Mouse (Mus musculus): Measurements from ENCODE around the gene Kif14. TPM values are rescaled to one million over a fixed set of nuclear protein-coding genes. Genes with fewer than 3 reads are reported as not detected.
"Not testable (repeated sequence)": the region's sequence is repeated elsewhere in the genome, so short reads cannot be mapped to it uniquely, and the experiment has no call there.

The Kif14 gene
- polyA plus RNA-seq, 1 experiment from 2014 or later = 0.99 TPM

- no peak overlapping the region for H3K4me2 ChIP-seq (ENCODE audit: low read depth, low read length)
- H3K27me3 ChIP-seq (ENCODE audit: control insufficient read depth, insufficient read depth, low read length) = no peaks in the 10 kb centered on the region
- WGBS = 65% methylated on average over 10 of the region's 10 CpGs
- no peaks in the 10 kb centered on the region for H3K36me3 ChIP-seq (ENCODE audit: control insufficient read depth, insufficient read depth, low read length)
- H3K9me3 ChIP-seq (ENCODE audit: control insufficient read depth, low read length) = no peaks in the 10 kb centered on the region
- H3K9ac ChIP-seq (replicated peaks; ENCODE audit: low read depth, low read length) = no peak overlapping the region
- no peak for ATAC-seq (ENCODE audit: low read depth)
- peaks cover 3% of the 10 kb centered on the region; the same call in 1 of the 2 replicates for H3K4me1 ChIP-seq (ENCODE audit: control insufficient read depth, insufficient read depth, low read length)
- no peak overlapping the region for H3K27ac ChIP-seq (ENCODE audit: low read depth, low read length)
- no peak overlapping the region for H3K4me3 ChIP-seq (ENCODE audit: low read depth, low read length)
These were observed 3.7 kb upstream of the Kif14 start for GRCm38 (mm10) chr1:136462443-136462842.

DNA sequence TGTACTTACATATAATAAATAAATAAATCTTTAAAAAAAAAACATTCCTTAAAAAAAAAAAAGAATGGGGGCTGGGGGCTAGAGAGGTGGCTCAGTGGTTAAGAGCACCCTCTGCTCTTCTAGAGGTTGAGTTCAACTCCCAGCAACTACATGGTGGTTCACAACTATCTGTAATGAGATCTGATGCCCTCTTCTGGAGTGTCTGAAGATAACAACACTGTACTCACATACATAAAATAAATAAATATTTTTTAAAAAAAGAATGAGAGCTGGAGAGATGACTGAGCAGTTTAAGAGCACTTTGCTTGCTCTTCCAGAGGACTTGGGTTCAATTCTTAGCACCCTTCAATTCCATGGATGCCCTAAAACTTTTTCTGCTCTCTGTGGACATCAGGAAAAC is 975 bp upstream of the Kif14 start:
- no peak overlapping the region for H3K4me2 ChIP-seq (ENCODE audit: low read depth, low read length)
- ATAC-seq (ENCODE audit: low read depth) = no peak

DNA sequence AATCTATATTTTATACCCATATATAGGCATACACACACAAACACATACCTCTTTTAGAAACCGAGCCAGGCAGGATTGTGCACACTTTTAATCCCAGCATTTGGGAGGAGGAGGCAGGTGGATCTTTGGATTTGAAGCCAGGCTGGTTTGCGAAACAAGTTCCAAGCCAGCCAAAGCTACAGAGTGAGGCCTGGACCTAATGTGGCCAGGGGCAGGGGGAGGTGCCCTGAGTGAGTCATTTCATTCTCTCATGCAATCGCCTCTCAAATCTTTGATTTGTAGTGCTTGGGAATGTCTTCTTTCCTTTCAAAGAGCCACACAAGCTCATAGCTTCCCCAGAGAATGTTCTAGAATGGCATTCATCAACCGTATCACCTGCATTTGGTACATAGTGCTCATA is 3.3 kb downstream of the Kif14 start:
- Histone ChIP-seq H3K27ac (ENCODE audit: low read depth, low read length) (no peak overlapping the region), H3K9ac (replicated peaks; ENCODE audit: low read depth, low read length) (no peak overlapping the region), H3K9me3 (ENCODE audit: control insufficient read depth, low read length) (no peaks in the 10 kb centered on the region), H3K4me1 (ENCODE audit: control insufficient read depth, insufficient read depth, low read length) (peaks cover 3% of the 10 kb centered on the region; the same call in 1 of the 2 replicates), H3K36me3 (ENCODE audit: control insufficient read depth, insufficient read depth, low read length) (no peaks in the 10 kb centered on the region), H3K4me3 (ENCODE audit: low read depth, low read length) (no peak overlapping the region), H3K4me2 (ENCODE audit: low read depth, low read length) (no peak overlapping the region), H3K27me3 (ENCODE audit: control insufficient read depth, insufficient read depth, low read length) (no peaks in the 10 kb centered on the region)
- 92% methylated on average over 4 of the region's 4 CpGs for WGBS
- no peak for ATAC-seq (ENCODE audit: low read depth)

More for the DNA sequence above, 975 bp upstream of the Kif14 start:
- Histone ChIP-seq H3K4me1 (ENCODE audit: control insufficient read depth, insufficient read depth, low read length) (peaks cover 3% of the 10 kb centered on the region; the same call in 1 of the 2 replicates), H3K4me3 (ENCODE audit: low read depth, low read length) (no peak overlapping the region), H3K27me3 (ENCODE audit: control insufficient read depth, insufficient read depth, low read length) (no peaks in the 10 kb centered on the region), H3K36me3 (ENCODE audit: control insufficient read depth, insufficient read depth, low read length) (no peaks in the 10 kb centered on the region), H3K9ac (replicated peaks; ENCODE audit: low read depth, low read length) (no peak overlapping the region), H3K27ac (ENCODE audit: low read depth, low read length) (no peak overlapping the region), H3K9me3 (ENCODE audit: control insufficient read depth, low read length) (no peaks in the 10 kb centered on the region)

DNA sequence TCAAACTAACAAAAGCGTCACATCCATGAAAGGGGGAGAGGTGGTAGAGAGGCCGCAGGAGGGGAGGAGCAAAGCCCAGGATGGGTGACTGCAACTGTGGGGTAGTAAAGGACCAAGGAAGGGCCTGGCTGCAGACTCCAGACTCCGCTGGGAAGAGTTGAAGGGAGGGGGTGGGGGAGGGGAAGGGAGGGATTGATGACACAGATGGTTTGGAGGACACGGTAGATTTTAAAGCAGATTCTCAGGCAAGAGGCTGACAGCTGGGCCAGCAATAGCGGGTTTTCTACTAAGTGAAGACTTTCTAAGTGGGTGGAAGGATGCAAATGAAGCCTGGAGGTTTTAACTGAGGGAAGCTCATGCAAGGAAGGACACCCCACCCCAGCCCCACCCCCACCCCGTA is 4.3 kb downstream of the Kif14 start:
- Histone ChIP-seq H3K4me1 (ENCODE audit: control insufficient read depth, insufficient read depth, low read length) (peaks cover 3% of the 10 kb centered on the region; the same call in 1 of the 2 replicates), H3K4me3 (ENCODE audit: low read depth, low read length) (no peak overlapping the region), H3K9ac (replicated peaks; ENCODE audit: low read depth, low read length) (no peak overlapping the region), H3K4me2 (ENCODE audit: low read depth, low read length) (no peak overlapping the region), H3K36me3 (ENCODE audit: control insufficient read depth, insufficient read depth, low read length) (no peaks in the 10 kb centered on the region), H3K9me3 (ENCODE audit: control insufficient read depth, low read length) (no peaks in the 10 kb centered on the region), H3K27ac (ENCODE audit: low read depth, low read length) (no peak overlapping the region), H3K27me3 (ENCODE audit: control insufficient read depth, insufficient read depth, low read length) (no peaks in the 10 kb centered on the region)
- WGBS = 7% methylated on average over 6 of the region's 6 CpGs
- ATAC-seq (ENCODE audit: low read depth) = no peak

GRCm38 (mm10) chr1:136491681-136492080 is 25.5 kb downstream of the Kif14 start:
- 87% methylated on average over 5 of the region's 5 CpGs for WGBS
- no peak for ATAC-seq (ENCODE audit: low read depth)
- no peaks in the 10 kb centered on the region for H3K36me3 ChIP-seq (ENCODE audit: control insufficient read depth, insufficient read depth, low read length)
- H3K27ac ChIP-seq (ENCODE audit: low read depth, low read length) = no peak overlapping the region
- H3K4me1 ChIP-seq (ENCODE audit: control insufficient read depth, insufficient read depth, low read length) = no peaks in the 10 kb centered on the region
- no peaks in the 10 kb centered on the region for H3K27me3 ChIP-seq (ENCODE audit: control insufficient read depth, insufficient read depth, low read length)
- H3K9ac ChIP-seq (replicated peaks; ENCODE audit: low read depth, low read length) = no peak overlapping the region
- H3K4me3 ChIP-seq (ENCODE audit: low read depth, low read length) = no peak overlapping the region
- H3K9me3 ChIP-seq (ENCODE audit: control insufficient read depth, low read length) = no peaks in the 10 kb centered on the region
- no peak overlapping the region for H3K4me2 ChIP-seq (ENCODE audit: low read depth, low read length)

DNA sequence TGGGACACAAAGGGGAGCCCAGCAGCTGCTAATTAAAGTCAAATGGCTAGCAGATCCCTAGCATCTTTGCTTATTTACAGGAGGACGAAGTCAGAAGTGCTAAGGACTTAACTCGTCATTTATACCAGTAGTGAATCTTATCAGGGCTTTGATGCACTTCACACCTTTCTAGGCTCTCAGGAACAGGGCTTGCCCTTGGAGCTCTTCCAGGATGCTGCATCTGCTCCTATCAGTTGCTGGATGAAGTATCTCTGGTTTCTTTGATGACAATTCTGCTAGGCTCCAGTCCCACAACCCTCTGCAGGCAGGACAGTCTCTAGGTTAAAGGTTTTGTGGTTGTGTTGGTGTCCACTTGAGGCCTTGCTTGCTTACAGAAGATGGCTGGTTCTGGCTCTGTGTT is 26.1 kb downstream of the Kif14 start:
- Histone ChIP-seq H3K9me3 (ENCODE audit: control insufficient read depth, low read length) (no peaks in the 10 kb centered on the region), H3K4me2 (ENCODE audit: low read depth, low read length) (no peak overlapping the region), H3K4me1 (ENCODE audit: control insufficient read depth, insufficient read depth, low read length) (no peaks in the 10 kb centered on the region), H3K27me3 (ENCODE audit: control insufficient read depth, insufficient read depth, low read length) (no peaks in the 10 kb centered on the region), H3K4me3 (ENCODE audit: low read depth, low read length) (no peak overlapping the region), H3K9ac (replicated peaks; ENCODE audit: low read depth, low read length) (no peak overlapping the region), H3K36me3 (ENCODE audit: control insufficient read depth, insufficient read depth, low read length) (no peaks in the 10 kb centered on the region), H3K27ac (ENCODE audit: low read depth, low read length) (no peak overlapping the region)
- no peak for ATAC-seq (ENCODE audit: low read depth)
- WGBS = 90% methylated on average over 2 of the region's 2 CpGs

- WGBS = 89% methylated on average over 13 of the region's 13 CpGs
- Histone ChIP-seq H3K27me3 (ENCODE audit: control insufficient read depth, insufficient read depth, low read length) (no peaks in the 10 kb centered on the region), H3K36me3 (ENCODE audit: control insufficient read depth, insufficient read depth, low read length) (no peaks in the 10 kb centered on the region), H3K4me2 (ENCODE audit: low read depth, low read length) (no peak overlapping the region), H3K9ac (replicated peaks; ENCODE audit: low read depth, low read length) (no peak overlapping the region), H3K9me3 (ENCODE audit: control insufficient read depth, low read length) (no peaks in the 10 kb centered on the region), H3K4me1 (ENCODE audit: control insufficient read depth, insufficient read depth, low read length) (no peaks in the 10 kb centered on the region), H3K4me3 (ENCODE audit: low read depth, low read length) (no peak overlapping the region), H3K27ac (ENCODE audit: low read depth, low read length) (no peak overlapping the region)
- ATAC-seq (ENCODE audit: low read depth) = no peak
These were observed 33.2 kb downstream of the Kif14 start for GRCm38 (mm10) chr1:136499317-136499716.

GRCm38 (mm10) chr1:136502936-136503335 is 36.8 kb downstream of the Kif14 start:
- WGBS = 96% methylated on average over 8 of the region's 8 CpGs

GRCm38 (mm10) chr1:136506255-136506654 is 40.1 kb downstream of the Kif14 start:
- WGBS = 89% methylated on average over 10 of the region's 10 CpGs
- ATAC-seq (ENCODE audit: low read depth); H3K4me3 ChIP-seq (ENCODE audit: low read depth, low read length); H3K36me3 ChIP-seq (ENCODE audit: control insufficient read depth, insufficient read depth, low read length); H3K9ac ChIP-seq (replicated peaks; ENCODE audit: low read depth, low read length); H3K4me2 ChIP-seq (ENCODE audit: low read depth, low read length); H3K9me3 ChIP-seq (ENCODE audit: control insufficient read depth, low read length); H3K27me3 ChIP-seq (ENCODE audit: control insufficient read depth, insufficient read depth, low read length); H3K4me1 ChIP-seq (ENCODE audit: control insufficient read depth, insufficient read depth, low read length); H3K27ac ChIP-seq (ENCODE audit: low read depth, low read length): not testable (repeated sequence)

More at GRCm38 (mm10) chr1:136502936-136503335, 36.8 kb downstream of the Kif14 start:
- Histone ChIP-seq H3K9ac (replicated peaks; ENCODE audit: low read depth, low read length) (no peak overlapping the region), H3K36me3 (ENCODE audit: control insufficient read depth, insufficient read depth, low read length) (no peaks in the 10 kb centered on the region), H3K4me1 (ENCODE audit: control insufficient read depth, insufficient read depth, low read length) (no peaks in the 10 kb centered on the region), H3K27ac (ENCODE audit: low read depth, low read length) (no peak overlapping the region), H3K4me2 (ENCODE audit: low read depth, low read length) (no peak overlapping the region), H3K27me3 (ENCODE audit: control insufficient read depth, insufficient read depth, low read length) (no peaks in the 10 kb centered on the region), H3K4me3 (ENCODE audit: low read depth, low read length) (no peak overlapping the region), H3K9me3 (ENCODE audit: control insufficient read depth, low read length) (no peaks in the 10 kb centered on the region)
- no peak for ATAC-seq (ENCODE audit: low read depth)

DNA sequence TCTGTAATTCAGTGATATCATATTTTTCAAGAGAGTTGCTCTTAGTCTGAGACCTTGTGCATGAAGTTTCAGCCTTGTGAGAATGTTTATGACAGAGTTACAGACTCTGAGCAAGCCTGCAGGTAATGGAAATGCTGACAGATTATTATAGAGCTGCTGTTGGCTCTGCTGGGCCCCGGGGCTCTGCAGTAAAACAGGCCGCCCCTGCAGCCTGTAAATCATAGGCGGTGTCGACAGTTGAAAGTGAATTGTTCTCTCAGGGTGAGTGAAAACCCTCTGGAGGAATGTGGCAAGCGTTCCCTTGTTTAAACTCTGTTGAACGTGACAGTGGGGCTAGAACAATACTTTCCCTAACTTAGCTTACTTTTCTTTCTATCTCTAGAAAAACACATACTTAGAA is 46.2 kb downstream of the Kif14 start:
- Histone ChIP-seq H3K36me3 (ENCODE audit: control insufficient read depth, insufficient read depth, low read length) (no peaks in the 10 kb centered on the region), H3K9ac (replicated peaks; ENCODE audit: low read depth, low read length) (no peak overlapping the region), H3K4me2 (ENCODE audit: low read depth, low read length) (no peak overlapping the region), H3K27me3 (ENCODE audit: control insufficient read depth, insufficient read depth, low read length) (no peaks in the 10 kb centered on the region), H3K4me1 (ENCODE audit: control insufficient read depth, insufficient read depth, low read length) (no peaks in the 10 kb centered on the region), H3K9me3 (ENCODE audit: control insufficient read depth, low read length) (no peaks in the 10 kb centered on the region), H3K4me3 (ENCODE audit: low read depth, low read length) (no peak overlapping the region), H3K27ac (ENCODE audit: low read depth, low read length) (no peak overlapping the region)
- 19% methylated on average over 6 of the region's 6 CpGs for WGBS
- ATAC-seq (ENCODE audit: low read depth) = no peak

Data from neural tube, embryonic 14.5 days (tissue).